Mouse (Mus musculus) embryonic facial prominence, embryonic 11.5 days (tissue): ENCODE data around the gene Eml2. TPM values are rescaled to one million over a fixed set of nuclear protein-coding genes. Genes with fewer than 3 reads are reported as not detected.

Experiments
- ATAC-seq: fragments of 200-750 bp; cut with Nextera tagmentation; replicated peaks from 2 replicates; pipeline ENCODE4 v1.8.0; 2017; ENCODE audit warnings: low read depth; ENCODE audit not compliant: insufficient number of reproducible peaks, low FRiP score, low TSS enrichment
- DNase-seq: peaks from one replicate; pipeline ENCODE4 v3.0.0-alpha.2; 2015; ENCODE audit warnings: low spot score
- H3K27ac ChIP-seq: fragments of 300-500 bp; sonication (generic); replicated peaks from 2 replicates; pipeline ENCODE4 v1.5.1; 2014; ENCODE audit warnings: mild to moderate bottlenecking, low read depth, low read length, control low read depth
- H3K27me3 ChIP-seq: fragments of 300-500 bp; sonication (generic); 2 replicates; pipeline ENCODE4 v1.6.1; 2014; ENCODE audit warnings: mild to moderate bottlenecking, low read length, moderate library complexity, mixed read lengths; ENCODE audit not compliant: control insufficient read depth, insufficient read depth
- H3K36me3 ChIP-seq: fragments of 300-500 bp; sonication (generic); replicated peaks from 2 replicates; pipeline ENCODE4 v1.6.1; 2014; ENCODE audit warnings: low read depth, mild to moderate bottlenecking, low read length, moderate library complexity, mixed read lengths; ENCODE audit not compliant: control insufficient read depth, insufficient read depth
- H3K4me1 ChIP-seq: fragments of 300-500 bp; sonication (generic); 2 replicates; pipeline ENCODE4 v1.6.1; 2014; ENCODE audit warnings: low read length, mixed read lengths; ENCODE audit not compliant: control insufficient read depth, insufficient read depth
- H3K4me2 ChIP-seq: fragments of 300-500 bp; sonication (generic); 2 replicates; pipeline ENCODE4 v1.6.1; 2014; ENCODE audit warnings: low read depth, mild to moderate bottlenecking, control low read depth, low read length, moderate library complexity
- H3K4me3 ChIP-seq: fragments of 300-500 bp; sonication (generic); 2 replicates; pipeline ENCODE4 v1.5.1; 2014; ENCODE audit warnings: low read depth, low read length, control low read depth
- H3K9ac ChIP-seq: fragments of 300-500 bp; sonication (generic); replicated peaks from 2 replicates; pipeline ENCODE4 v1.6.1; 2014; ENCODE audit warnings: mild to moderate bottlenecking, control low read depth, low read length
- H3K9me3 ChIP-seq: fragments of 300-500 bp; sonication (generic); replicated peaks from 2 replicates; pipeline ENCODE4 v1.6.1; 2016; ENCODE audit warnings: mild to moderate bottlenecking, low read length, inconsistent platforms, mixed read lengths; ENCODE audit not compliant: control insufficient read depth
- WGBS: fragments of 180-500 bp; shearing (Covaris S2); extraction: QIAGEN DNeasy Blood & Tissue Kit; methylation state at CpG from one replicate; pipeline ENCODE4 v1.1.7; 2014; 5-methylcytosine and 5-hydroxymethylcytosine counted together
- polyA plus RNA-seq: library from polyadenylated mRNA; unstranded; fragments of >200 nt; fragmentation: Nextera tagmentation; extraction: Ambion mirVana; gene quantifications from 2 replicates; pipeline ENCODE4 v1.2.1, GENCODE M21; 2014

The Eml2 gene
- polyA plus RNA-seq, 1 experiment from 2014 or later = 2.1 TPM

GRCm38 (mm10) chr7:19194676-19195075, 18.5 kb downstream of the Eml2 start:
- H3K36me3 ChIP-seq = no peaks in the 10 kb centered on the region; the same call in 1 of the 2 replicates
- no peak for ATAC-seq

GRCm38 (mm10) chr7:19196676-19197075, 20.5 kb downstream of the Eml2 start:
- no peak overlapping the region for H3K4me2 ChIP-seq
- no peak overlapping the region for H3K9ac ChIP-seq
- no peaks in the 10 kb centered on the region for H3K27me3 ChIP-seq
- ATAC-seq = no peak
- H3K9me3 ChIP-seq = no peaks in the 10 kb centered on the region
- H3K4me3 ChIP-seq = no peak overlapping the region
- 69% methylated on average over 6 of the region's 6 CpGs for WGBS
- H3K36me3 ChIP-seq = no peaks in the 10 kb centered on the region; the same call in 1 of the 2 replicates
- no peak overlapping the region for H3K27ac ChIP-seq
- peak; percentile 54 for DNase-seq
- H3K4me1 ChIP-seq = no peaks in the 10 kb centered on the region

More at GRCm38 (mm10) chr7:19194676-19195075, 18.5 kb downstream of the Eml2 start:
- Histone ChIP-seq H3K9ac (no peak overlapping the region), H3K4me1 (no peaks in the 10 kb centered on the region), H3K4me2 (no peak overlapping the region), H3K27ac (no peak overlapping the region), H3K27me3 (no peaks in the 10 kb centered on the region), H3K4me3 (no peak overlapping the region), H3K9me3 (no peaks in the 10 kb centered on the region)
- WGBS = 96% methylated on average over 4 of the region's 4 CpGs
- no peak for DNase-seq

- Histone ChIP-seq H3K9me3 (no peaks in the 10 kb centered on the region), H3K4me3 (no peak overlapping the region), H3K27ac (no peak overlapping the region), H3K27me3 (no peaks in the 10 kb centered on the region), H3K4me2 (no peak overlapping the region), H3K4me1 (no peaks in the 10 kb centered on the region), H3K36me3 (no peaks in the 10 kb centered on the region; the same call in 1 of the 2 replicates), H3K9ac (no peak overlapping the region)
- DNase-seq (peak; percentile 32), ATAC-seq (no peak)
- whole genome bisulfite sequencing = 29% methylated on average over 2 of the region's 2 CpGs
These were observed 21.8 kb downstream of the Eml2 start for GRCm38 (mm10) chr7:19197985-19198384.

DNA sequence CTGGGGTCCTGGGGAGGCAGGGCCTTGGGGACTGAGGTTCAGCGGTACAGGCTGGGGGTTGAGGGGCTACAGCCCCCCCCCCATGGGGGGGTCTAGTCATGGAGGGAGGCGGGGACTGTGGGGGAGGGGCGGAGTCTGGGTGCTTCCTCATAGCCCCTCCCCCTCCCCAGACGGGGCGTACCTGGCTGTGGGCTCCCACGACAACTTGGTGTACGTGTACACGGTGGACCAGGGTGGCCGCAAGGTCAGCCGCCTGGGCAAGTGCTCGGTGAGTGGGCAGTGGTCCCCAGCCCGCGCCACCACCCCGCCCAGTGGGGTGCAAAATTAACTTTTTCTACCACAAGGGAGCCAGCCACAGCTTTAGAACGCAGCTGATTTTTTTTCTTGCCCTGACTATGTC, 25.4 kb downstream of the Eml2 start:
- no peaks in the 10 kb centered on the region for H3K27me3 ChIP-seq
- H3K4me2 ChIP-seq = no peak overlapping the region
- H3K27ac ChIP-seq = no peak overlapping the region
- 57% methylated on average over 12 of the region's 15 CpGs for WGBS
- H3K9ac ChIP-seq = no peak overlapping the region
- DNase-seq = no peak
- H3K9me3 ChIP-seq = no peaks in the 10 kb centered on the region
- 0 out of 2 replicates have a peak, but pooled peaks have one; percentile 6 for ATAC-seq
- H3K4me1 ChIP-seq = no peaks in the 10 kb centered on the region
- no peak overlapping the region for H3K4me3 ChIP-seq
- no peaks in the 10 kb centered on the region; the same call in none of the 2 replicates for H3K36me3 ChIP-seq

DNA sequence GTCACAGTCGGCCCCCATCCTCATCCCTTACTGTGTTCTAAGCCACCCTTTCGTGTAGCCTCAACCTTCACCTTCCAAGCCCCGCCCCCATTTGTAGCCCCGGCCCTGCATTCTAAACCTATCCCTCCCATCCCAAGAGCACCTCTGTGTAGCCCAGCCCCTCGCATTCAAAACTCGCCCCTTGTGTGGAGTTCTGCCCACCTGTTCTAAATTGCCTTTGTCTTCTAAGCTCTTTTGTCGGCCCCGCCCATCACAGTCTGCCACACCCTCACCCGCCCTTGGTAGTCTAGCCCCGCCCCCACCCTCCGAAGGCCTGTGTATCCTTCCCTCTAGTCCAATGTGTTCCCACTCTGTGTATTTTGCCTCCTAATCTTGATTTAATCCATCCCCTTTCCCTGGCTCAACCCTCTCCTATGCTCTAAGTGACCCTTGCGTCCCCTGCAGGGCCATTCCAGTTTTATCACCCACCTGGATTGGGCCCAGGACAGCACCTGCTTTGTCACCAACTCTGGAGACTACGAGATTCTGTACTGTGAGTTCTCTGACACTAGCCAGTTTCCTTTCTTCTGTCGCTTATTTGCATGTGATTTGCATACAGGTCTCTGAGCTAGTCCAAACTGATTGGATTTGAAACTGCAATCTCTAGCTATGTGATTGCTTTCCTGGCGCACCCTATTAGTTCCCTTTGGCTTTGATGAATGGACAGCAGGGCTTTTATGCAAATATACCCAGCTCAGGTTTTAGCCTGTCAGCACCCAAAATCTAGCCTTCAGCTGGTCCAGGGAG, 26.0 kb downstream of the Eml2 start:
- 63% methylated on average over 15 of the region's 15 CpGs for WGBS
- no peak overlapping the region for H3K4me2 ChIP-seq
- no peak overlapping the region for H3K27ac ChIP-seq
- H3K36me3 ChIP-seq = no peaks in the 10 kb centered on the region; the same call in none of the 2 replicates
- no peaks in the 10 kb centered on the region for H3K27me3 ChIP-seq
- no peak overlapping the region for H3K4me3 ChIP-seq
- no peaks in the 10 kb centered on the region for H3K9me3 ChIP-seq
- ATAC-seq = peak; percentile 36; the same call in 1 of the 2 replicates
- H3K4me1 ChIP-seq = no peaks in the 10 kb centered on the region
- no peak for DNase-seq
- H3K9ac ChIP-seq = no peak overlapping the region

GRCm38 (mm10) chr7:19208201-19208910, 32.1 kb downstream of the Eml2 start:
- Histone ChIP-seq H3K27ac (no peak overlapping the region), H3K27me3 (no peaks in the 10 kb centered on the region), H3K4me3 (no peak overlapping the region), H3K9ac (no peak overlapping the region), H3K4me1 (no peaks in the 10 kb centered on the region), H3K36me3 (no peaks in the 10 kb centered on the region; the same call in 1 of the 2 replicates), H3K4me2 (no peak overlapping the region), H3K9me3 (no peaks in the 10 kb centered on the region)
- ATAC-seq (no peak), DNase-seq (no peak)
- 78% methylated on average over 13 of the region's 13 CpGs for WGBS

GRCm38 (mm10) chr7:19208944-19209472, 32.8 kb downstream of the Eml2 start:
- Histone ChIP-seq H3K27ac (no peak overlapping the region), H3K9ac (no peak overlapping the region), H3K36me3 (no peaks in the 10 kb centered on the region; the same call in 1 of the 2 replicates), H3K4me2 (no peak overlapping the region), H3K4me3 (no peak overlapping the region), H3K27me3 (no peaks in the 10 kb centered on the region), H3K9me3 (no peaks in the 10 kb centered on the region), H3K4me1 (no peaks in the 10 kb centered on the region)
- DNase-seq (peak; percentile 77), ATAC-seq (no peak)
- 53% methylated on average over 7 of the region's 7 CpGs for WGBS
